Mouse (Mus musculus) C2C12 (cell line): ENCODE results near the gene Gucy2c.

Experiments
- CEBPB ChIP-seq: IDR thresholded peaks from one replicate; pipeline ENCODE4 v1.6.1; 2011; ENCODE audit warnings: low read depth, mild to moderate bottlenecking, control low read depth, moderate library complexity
- CTCF ChIP-seq: IDR thresholded peaks from one replicate; pipeline ENCODE4 v1.5.1; 2011; ENCODE audit not compliant: control insufficient read depth, insufficient read depth, insufficient read length
- MYOG ChIP-seq: IDR thresholded peaks from one replicate; pipeline ENCODE4 v1.6.1; 2011; ENCODE audit not compliant: control insufficient read depth, insufficient read length; ENCODE audit errors: extremely low read depth

GRCm38 (mm10) chr6:136781377-136781986, at the start of gene Gucy2c:
- no peak for TF ChIP-seq CTCF
- TF ChIP-seq CEBPB, result no peak
- no peak for TF ChIP-seq MYOG
